Mouse (Mus musculus) left cerebral cortex, adult 6 months (tissue): ENCODE measurements around the gene Olfr1137. TPM values are rescaled to one million over a fixed set of nuclear protein-coding genes. Genes with fewer than 3 reads are reported as not detected.

Experiments
- long read RNA-seq, 2 experiments: library from polyadenylated mRNA; unstranded; transcript quantifications; one replicate each; pipeline ENCODE4 v2.0.0; 2019 to 2020
- polyA plus RNA-seq: library from polyadenylated mRNA; unstranded; fragments of <200 nt; fragmentation: Nextera tagmentation; gene quantifications from 2 replicates; pipeline ENCODE4 v1.2.3, GENCODE M21; 2021

The Olfr1137 gene
- polyA plus RNA-seq = not detected in 2 replicates
- long read RNA-seq, experiment 1 = 0 reads
- long read RNA-seq, experiment 2 = 0 reads

DNA sequence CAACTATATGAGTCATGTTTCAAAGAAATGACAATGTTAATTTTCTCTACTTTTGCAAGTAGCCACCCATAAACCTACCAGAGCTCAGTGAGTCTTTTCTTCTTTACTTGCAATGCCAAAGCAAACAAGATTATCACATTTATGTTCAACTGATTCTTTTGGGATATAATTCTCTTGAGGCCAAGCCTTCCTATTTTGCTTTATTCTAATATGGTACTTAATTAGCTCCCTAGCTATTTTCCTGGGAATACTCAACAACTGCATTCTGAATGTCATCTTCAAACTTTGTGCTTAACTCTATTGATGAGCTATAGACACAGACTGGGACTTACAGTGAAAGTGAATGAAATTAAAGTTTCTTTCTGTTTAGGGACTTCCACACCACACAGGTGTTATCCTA, at the start of gene Olfr1137:
Olfr1137 (minus strand) TSS at position 101 of the 400 bp plus-strand sequence.

DNA sequence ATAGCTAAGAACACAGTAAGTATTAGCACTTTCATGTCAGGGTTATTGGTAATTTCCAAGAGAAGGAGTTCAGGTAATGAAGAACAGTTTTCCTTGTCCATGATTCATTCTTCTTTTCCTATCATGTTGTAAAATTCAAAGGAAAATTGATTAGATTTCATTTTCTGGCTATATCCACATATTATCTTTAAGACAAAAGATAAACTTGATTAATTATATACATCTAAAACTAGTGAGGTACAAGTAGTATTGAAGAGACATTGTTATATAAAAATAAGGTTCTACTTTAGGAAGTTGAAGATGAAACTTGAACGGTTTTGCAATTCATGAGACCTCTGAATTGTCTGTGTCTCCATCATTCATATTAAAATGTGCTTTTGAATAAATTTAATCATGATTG, 40.9 kb upstream of the Olfr1137 start, which contains the start of gene Olfr1141:
Olfr1141 (minus strand) TSS at position 101 of the 400 bp plus-strand sequence.

DNA sequence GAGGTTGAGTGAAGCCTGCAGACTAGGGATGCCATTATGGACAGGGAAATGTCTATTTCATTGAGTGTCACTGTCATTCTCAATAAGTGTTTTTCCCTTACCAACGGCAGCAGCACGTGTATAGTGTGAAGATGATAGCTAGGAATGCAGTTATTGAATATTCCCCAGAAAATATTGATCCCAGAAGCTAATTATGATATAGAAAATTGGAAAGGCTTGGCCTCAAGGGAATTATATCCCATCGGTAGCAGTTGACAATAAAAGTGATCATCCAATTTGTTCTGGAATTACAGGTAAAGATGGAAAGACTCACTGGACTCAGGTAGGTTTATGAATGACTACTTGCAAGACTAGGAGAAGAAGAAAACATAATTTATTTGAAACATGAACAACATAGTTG, 30.5 kb upstream of the Olfr1137 start, which contains the start of gene Olfr1140:
Olfr1140 (plus strand) TSS at position 301 of the 400 bp plus-strand sequence.

DNA sequence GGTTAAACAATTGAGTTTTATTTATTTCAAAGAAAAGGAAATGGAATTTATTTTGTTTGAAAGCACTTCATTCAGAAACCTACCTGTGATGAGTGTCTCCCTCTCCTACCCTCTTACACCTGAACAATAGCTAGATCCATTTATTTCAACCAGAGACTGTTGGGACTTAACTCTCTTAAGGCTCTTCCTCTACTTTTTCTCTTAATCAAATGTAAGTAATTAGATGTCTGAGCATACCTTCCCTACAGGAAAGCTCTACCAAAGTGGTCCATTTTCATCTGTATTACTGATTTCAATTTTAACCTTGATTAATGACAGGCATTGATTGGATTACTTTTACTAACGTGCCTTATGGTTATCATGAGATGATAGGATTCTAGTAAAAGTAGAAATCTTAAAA, 26.9 kb upstream of the Olfr1137 start, which contains the start of gene Olfr1138:
Olfr1138 (minus strand) TSS at position 101 of the 400 bp plus-strand sequence.

DNA sequence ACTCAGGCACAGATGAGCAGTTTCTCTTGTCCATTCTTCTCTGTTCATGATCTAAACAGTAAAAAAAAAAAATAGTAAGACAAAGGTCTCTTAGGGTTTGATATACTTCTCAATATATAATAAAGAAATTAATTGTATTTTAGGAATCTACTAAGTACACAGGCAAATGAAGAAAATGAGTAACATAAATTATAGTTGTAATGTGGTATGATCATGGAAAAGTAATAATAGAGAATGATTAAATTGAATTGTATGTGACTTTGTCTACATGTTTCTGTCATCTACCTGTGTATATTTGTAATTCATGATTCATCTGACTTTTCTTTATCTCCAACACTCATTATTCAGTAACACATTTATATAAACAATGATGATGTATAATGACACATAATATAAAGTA, 19.1 kb downstream of the Olfr1137 start, which contains the start of gene Olfr1136:
Olfr1136 (minus strand) TSS at position 101 of the 400 bp plus-strand sequence.

DNA sequence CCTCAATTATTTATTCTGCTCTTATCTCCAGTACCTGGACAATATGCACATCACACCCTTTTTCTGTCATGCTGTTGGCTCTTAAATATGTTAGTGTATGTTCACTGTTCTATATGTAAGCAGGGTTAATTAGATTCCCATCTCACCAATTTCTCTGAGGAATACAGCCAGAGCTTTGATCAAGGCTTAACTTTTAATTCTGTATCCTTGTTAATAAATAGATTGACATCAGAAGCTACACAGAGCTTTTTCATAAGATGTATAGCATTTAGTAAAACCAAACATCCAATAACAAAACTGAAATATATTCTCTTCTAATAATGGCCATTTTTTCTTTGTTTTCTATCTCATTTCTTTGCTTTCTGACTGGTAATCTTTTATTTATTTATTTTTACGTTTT, 39.4 kb downstream of the Olfr1137 start, which contains the start of gene Olfr1135:
Olfr1135 (minus strand) TSS at position 101 of the 400 bp plus-strand sequence.

Other genes starting within 250 kb of the Olfr1137 start
- gene Pramel7, start 216.1 kb downstream of the Olfr1137 start, polyA plus RNA-seq = not detected in 2 replicates
- not detected in 2 replicates for gene Pramel6, start 206.6 kb downstream of the Olfr1137 start, polyA plus RNA-seq
- not detected in 2 replicates for gene Olfr153, start 181.4 kb downstream of the Olfr1137 start, polyA plus RNA-seq
- gene Olfr1128, start 167.6 kb downstream of the Olfr1137 start, polyA plus RNA-seq = not detected in 2 replicates
- gene Olfr1129, start 139.3 kb downstream of the Olfr1137 start, polyA plus RNA-seq = not detected in 2 replicates
- gene Olfr1130, start 107.0 kb downstream of the Olfr1137 start, polyA plus RNA-seq = not detected in 2 replicates
- not detected in 2 replicates for gene Olfr1131, start 86.1 kb downstream of the Olfr1137 start, polyA plus RNA-seq
- gene Olfr1132, start 75.6 kb downstream of the Olfr1137 start, polyA plus RNA-seq = not detected in 2 replicates
- gene Olfr1133, start 65.8 kb downstream of the Olfr1137 start, polyA plus RNA-seq = not detected in 2 replicates
- gene Olfr1134, start 54.7 kb downstream of the Olfr1137 start, polyA plus RNA-seq = not detected in 2 replicates
- not detected in 2 replicates for gene Olfr1135, start 39.5 kb downstream of the Olfr1137 start, polyA plus RNA-seq
- gene Olfr1136, start 19.2 kb downstream of the Olfr1137 start, polyA plus RNA-seq = not detected in 2 replicates
- not detected in 2 replicates for gene Olfr1138, start 26.8 kb upstream of the Olfr1137 start, polyA plus RNA-seq
- not detected in 2 replicates for gene Olfr1140, start 30.6 kb upstream of the Olfr1137 start, polyA plus RNA-seq
- gene Olfr1141, start 40.8 kb upstream of the Olfr1137 start, polyA plus RNA-seq = not detected in 2 replicates
- not detected in 2 replicates for gene Olfr152, start 66.3 kb upstream of the Olfr1137 start, polyA plus RNA-seq
- gene Olfr1143, start 87.4 kb upstream of the Olfr1137 start, polyA plus RNA-seq = not detected in 2 replicates
- gene Olfr1145, start 96.6 kb upstream of the Olfr1137 start, polyA plus RNA-seq = not detected in 2 replicates
- gene Olfr1148, start 117.4 kb upstream of the Olfr1137 start, polyA plus RNA-seq = not detected in 2 replicates
- not detected in 2 replicates for gene Olfr1150-ps1, start 130.8 kb upstream of the Olfr1137 start, polyA plus RNA-seq
- not detected in 2 replicates for gene Olfr1151, start 142.7 kb upstream of the Olfr1137 start, polyA plus RNA-seq
- gene Olfr1152, start 153.3 kb upstream of the Olfr1137 start, polyA plus RNA-seq = not detected in 2 replicates
- not detected in 2 replicates for gene Olfr1153, start 181.8 kb upstream of the Olfr1137 start, polyA plus RNA-seq
- gene Olfr1154, start 192.0 kb upstream of the Olfr1137 start, polyA plus RNA-seq = not detected in 2 replicates
- gene Olfr1155, start 232.0 kb upstream of the Olfr1137 start, polyA plus RNA-seq = not detected in 2 replicates
- not detected in 2 replicates for gene Olfr1156, start 239.9 kb upstream of the Olfr1137 start, polyA plus RNA-seq